Comparison of ENCODE assay signal across 7 mouse cellular contexts in the genomic region with DNA sequence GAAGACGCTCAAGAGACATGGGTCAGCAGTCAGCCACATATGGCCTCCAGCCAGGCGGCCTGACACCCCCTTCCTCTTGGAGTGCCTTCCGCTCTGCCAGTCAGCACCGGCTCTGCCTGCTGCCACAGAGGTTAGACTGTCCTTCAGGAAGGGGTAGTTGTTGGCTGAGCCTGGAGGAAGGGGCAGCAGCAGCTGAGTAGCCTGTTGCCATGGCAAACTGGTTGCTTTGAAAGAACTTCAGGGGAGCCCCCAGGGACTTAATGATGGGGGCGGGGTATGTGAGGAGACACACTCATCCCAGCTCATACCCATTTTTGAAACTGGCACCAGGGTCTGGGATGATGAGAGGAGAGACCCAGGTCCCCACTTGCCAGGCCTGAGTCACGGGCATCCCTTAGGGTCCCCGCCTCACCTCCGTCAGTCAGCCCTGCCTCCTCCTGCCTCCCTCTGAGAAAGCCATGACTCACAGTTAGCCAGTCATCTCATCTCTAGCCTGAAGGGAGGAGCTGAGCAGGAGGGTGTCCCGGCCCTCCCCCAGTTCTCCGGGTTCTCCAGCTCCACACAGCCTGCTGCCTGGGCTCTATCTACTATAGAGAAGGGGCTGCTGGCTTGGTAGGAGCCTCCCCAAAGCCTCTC. TPM values are rescaled to one million over a fixed set of nuclear protein-coding genes. Genes with fewer than 3 reads are reported as not detected.
A peak's percentile ranks its signal among the peaks of the same experiment; 100 is the strongest.
DNase-seq lines count a peak whose midpoint lies in the region; TF ChIP-seq lines count a peak whose summit lies in the region.

No protein-coding gene starts in this region.

- intact Hi-C loops in heart, postnatal 10 days (cut with DNase I) = no loop called here

- no peaks in the 10 kb centered on the region for H3K9me3 ChIP-seq in CH12.LX (replicated peaks; ENCODE audit: low read length)
- H3K9me3 ChIP-seq in erythroblast, embryonic 14.5 days (ENCODE audit: control insufficient read depth, low read length) = no peaks in the 10 kb centered on the region

- H3K4me3 ChIP-seq in CH12.LX (replicated peaks in 1 of 3; ENCODE audit: low read depth in 2 of 3, low read length in 2 of 3, poor library complexity in 1 of 3) = no peak overlapping the region
- peak overlapping the region; percentile 83 for H3K4me3 ChIP-seq in erythroblast, embryonic 14.5 days (replicated peaks)

- in situ Hi-C loops in CH12.LX (cut with MboI; ENCODE audit: low pct_ligation_motif_present, low pct_unique_long_range_greater_than_20kb, low sequenced_read_pairs) = no loop called here

- TF ChIP-seq EP300 in CH12.LX (IDR thresholded peaks at IDR 0.05; ENCODE audit: low read length) = no peak

- H3K27ac ChIP-seq in CH12.LX (ENCODE audit: insufficient read depth, low read depth) = no peak overlapping the region

- H3K4me2 ChIP-seq in CH12.LX (ENCODE audit: insufficient read depth, low read depth, poor library complexity, severe bottlenecking) = no peak overlapping the region

- dilution Hi-C loops in CH12.LX (cut with MboI; ENCODE audit: extremely low pct_ligation_motif_present, extremely low pct_unique_long_range_greater_than_20kb, low sequenced_read_pairs) = no loop called here

- no peak for TF ChIP-seq RAD21 in CH12.LX (IDR thresholded peaks at IDR 0.05; ENCODE audit: low read depth, low read length)

- TF ChIP-seq POLR2A in CH12.LX (IDR thresholded peaks at IDR 0.05; ENCODE audit: low read depth, low read length) = no peak

- no peaks in the 10 kb centered on the region for H3K36me3 ChIP-seq in CH12.LX (replicated peaks in 1 of 2; ENCODE audit: control insufficient read depth in 1 of 2, insufficient read depth in 1 of 2, low read length in 1 of 2)
- H3K36me3 ChIP-seq in erythroblast, embryonic 14.5 days (ENCODE audit: control insufficient read depth) = peaks cover 35% of the 10 kb centered on the region

- H3K4me1 ChIP-seq in CH12.LX (ENCODE audit: control insufficient read depth in 1 of 2, insufficient read depth in 2 of 2) = peaks cover 7 to 63% of the 10 kb centered on the region in 2 experiments
- H3K4me1 ChIP-seq in erythroblast, embryonic 14.5 days (ENCODE audit: control insufficient read depth) = peaks cover 96% of the 10 kb centered on the region

- no peaks in the 10 kb centered on the region for H3K79me2 ChIP-seq in CH12.LX (replicated peaks; ENCODE audit: control insufficient read depth, extremely low read depth, insufficient read depth, poor library complexity, severe bottlenecking)

- peak; percentile 49 for DNase-seq in CH12.LX (ENCODE audit: extremely low read depth)
- peak; percentile 90 for DNase-seq in NIH3T3 (ENCODE audit: low read depth)
- DNase-seq in heart, postnatal 10 days = peak; percentile 68 to 69
- peak; percentile 94 to 96 for DNase-seq in kidney, postnatal 36 days
- peak; percentile 67 to 75 for DNase-seq in lung, postnatal 4 days
- DNase-seq in right cerebral cortex, postnatal 4 days = peak; percentile 51

- no peak overlapping the region for H3K9ac ChIP-seq in CH12.LX (ENCODE audit: insufficient read depth, low read depth)

- TF ChIP-seq CTCF in CH12.LX (conservative IDR thresholded peaks at IDR 0.05 in 1 of 2, IDR thresholded peaks at IDR 0.05 in 1 of 2; ENCODE audit: low read depth in 2 of 2, low read length in 2 of 2) = no peak

- peaks cover 23% of the 10 kb centered on the region for H3K27me3 ChIP-seq in CH12.LX (replicated peaks)
- no peaks in the 10 kb centered on the region for H3K27me3 ChIP-seq in erythroblast, embryonic 14.5 days (ENCODE audit: control insufficient read depth)

TF ChIP-seq in CH12.LX, 34 proteins besides CTCF, POLR2A, EP300 and RAD21:
- no peak for TF ChIP-seq USF1 (IDR thresholded peaks at IDR 0.05; ENCODE audit: low read depth, low read length)
TF ChIP-seq in CH12.LX: peak in this region for 0.

RNA-seq across cellular contexts. Expression of gene Adgrg1, which starts 9.4 kb away (rescaled TPM):
- total RNA-seq in CH12.LX (2012; rRNA removed) (0.34 and 0.42 TPM in 2 replicates), CH12.LX (2014; rRNA removed) (1.1 and 1.2 TPM in 2 replicates)
- polyA plus RNA-seq in CH12.LX (2012; ENCODE audit: insufficient read length, low read depth) = 2.0 and 2.5 TPM in 2 replicates
- polyA plus RNA-seq in erythroblast, embryonic 14.5 days (2012) = 14.3 and 18.4 TPM in 2 replicates
- total RNA-seq in heart, postnatal 10 days (2021) = 10 to 100 TPM; 36.6 to 61.8 TPM

RNA-seq across cellular contexts. Expression of gene Adgrg3, which starts 33.5 kb away (rescaled TPM):
- total RNA-seq in CH12.LX (2012; rRNA removed) = not detected in 2 replicates
- total RNA-seq in CH12.LX (2014; rRNA removed) = not detected in 2 replicates
- polyA plus RNA-seq in CH12.LX (2012; ENCODE audit: insufficient read length, low read depth) = not detected in 2 replicates
- polyA plus RNA-seq in erythroblast, embryonic 14.5 days (2012) = 0.08 and 0.17 TPM in 2 replicates
- 1 to 10 TPM; 2.0 to 3.4 TPM for total RNA-seq in heart, postnatal 10 days (2021)

Comparison
In these comparisons a context has a peak if more than half of its experiments do, and no peak if none do; other contexts are left out.
1. RNA of gene Adgrg1, which starts 9.4 kb away (total RNA-seq): 36.6 to 61.8 TPM in heart, postnatal 10 days; 0.34 to 1.2 TPM in CH12.LX; every median in the first group is over 10 times any median in the second.
2. Peak in every context shown above with its lines, with median percentiles within 50 percentile points of each other: DNase-seq.